Mouse (Mus musculus): Measurements from ENCODE around the gene Fam189a1. TPM values are rescaled to one million over a fixed set of nuclear protein-coding genes. Genes with fewer than 3 reads are reported as not detected.
A peak's percentile ranks its signal among the peaks of the same experiment; 100 is the strongest.

Gene Fam189a1
- polyA plus RNA-seq (2011; ENCODE audit: insufficient read depth, insufficient read length, low read depth, missing spikeins), result 0.17 TPM in 1 of 2 replicates, not detected in the other

- peaks cover 3% of the 10 kb centered on the region for H3K27me3 ChIP-seq (ENCODE audit: control insufficient read depth, insufficient read depth, low read length, poor library complexity, severe bottlenecking)
- H3K27ac ChIP-seq (ENCODE audit: insufficient read depth, low read length), result no peak within 1 kb of the TSS
- H3K9me3 ChIP-seq (replicated peaks; ENCODE audit: control insufficient read depth, insufficient read depth, low read length, poor library complexity, severe bottlenecking), result peaks cover 9% of the 10 kb centered on the region
- H3K4me3 ChIP-seq (ENCODE audit: low read depth, low read length), result peak within 1 kb of the TSS; percentile 79
- no peaks in the 10 kb centered on the region for H3K4me1 ChIP-seq (ENCODE audit: control insufficient read depth, insufficient read depth, low read length)
- TF ChIP-seq POLR2A (IDR thresholded peaks at IDR 0.05; ENCODE audit: insufficient read depth, low read length) (no peak), CTCF (IDR thresholded peaks at IDR 0.05; ENCODE audit: low read depth, low read length) (no peak), EP300 (IDR thresholded peaks at IDR 0.05; ENCODE audit: insufficient read depth, low read depth, low read length) (no peak)
- H3K9ac ChIP-seq (ENCODE audit: low read depth, poor library complexity, severe bottlenecking), result peak within 1 kb of the TSS; percentile 78
- no peaks in the 10 kb centered on the region for H3K36me3 ChIP-seq (ENCODE audit: control insufficient read depth, insufficient read depth, low read length, poor library complexity, severe bottlenecking)
Measured at GRCm38 (mm10) chr7:65156514-65156911, at the start of gene Fam189a1. Gene Fam189a1, minus strand, starts transcription at chr7:65156570.

GRCm38 (mm10) chr7:65206021-65206420 is 49.7 kb upstream of the Fam189a1 start:
- H3K9me3 ChIP-seq (replicated peaks; ENCODE audit: control insufficient read depth, insufficient read depth, low read length, poor library complexity, severe bottlenecking), result peaks cover 4% of the 10 kb centered on the region; the same call in 1 of the 2 replicates
- H3K36me3 ChIP-seq (ENCODE audit: control insufficient read depth, insufficient read depth, low read length, poor library complexity, severe bottlenecking), result no peaks in the 10 kb centered on the region
- H3K27ac ChIP-seq (ENCODE audit: insufficient read depth, low read length), result no peak overlapping the region
- no peaks in the 10 kb centered on the region for H3K4me1 ChIP-seq (ENCODE audit: control insufficient read depth, insufficient read depth, low read length)
- H3K9ac ChIP-seq (ENCODE audit: low read depth, poor library complexity, severe bottlenecking), result no peak overlapping the region
- H3K27me3 ChIP-seq (ENCODE audit: control insufficient read depth, insufficient read depth, low read length, poor library complexity, severe bottlenecking), result no peaks in the 10 kb centered on the region
- H3K4me3 ChIP-seq (ENCODE audit: low read depth, low read length), result no peak overlapping the region
- no peak for TF ChIP-seq CTCF (IDR thresholded peaks at IDR 0.05; ENCODE audit: low read depth, low read length)
- no peak for TF ChIP-seq POLR2A (IDR thresholded peaks at IDR 0.05; ENCODE audit: insufficient read depth, low read length)
- TF ChIP-seq EP300 (IDR thresholded peaks at IDR 0.05; ENCODE audit: insufficient read depth, low read depth, low read length), result no peak

- TF ChIP-seq CTCF (IDR thresholded peaks at IDR 0.05; ENCODE audit: low read depth, low read length) (no peak), EP300 (IDR thresholded peaks at IDR 0.05; ENCODE audit: insufficient read depth, low read depth, low read length) (no peak), POLR2A (IDR thresholded peaks at IDR 0.05; ENCODE audit: insufficient read depth, low read length) (no peak)
- no peaks in the 10 kb centered on the region for H3K36me3 ChIP-seq (ENCODE audit: control insufficient read depth, insufficient read depth, low read length, poor library complexity, severe bottlenecking)
- H3K9me3 ChIP-seq (replicated peaks; ENCODE audit: control insufficient read depth, insufficient read depth, low read length, poor library complexity, severe bottlenecking), result peaks cover 4% of the 10 kb centered on the region; the same call in 1 of the 2 replicates
- no peak overlapping the region for H3K4me3 ChIP-seq (ENCODE audit: low read depth, low read length)
- no peak overlapping the region for H3K9ac ChIP-seq (ENCODE audit: low read depth, poor library complexity, severe bottlenecking)
- H3K27ac ChIP-seq (ENCODE audit: insufficient read depth, low read length), result no peak overlapping the region
- no peaks in the 10 kb centered on the region for H3K27me3 ChIP-seq (ENCODE audit: control insufficient read depth, insufficient read depth, low read length, poor library complexity, severe bottlenecking)
- no peaks in the 10 kb centered on the region for H3K4me1 ChIP-seq (ENCODE audit: control insufficient read depth, insufficient read depth, low read length)
Measured at GRCm38 (mm10) chr7:65202719-65203118, 46.3 kb upstream of the Fam189a1 start.

- TF ChIP-seq CTCF (IDR thresholded peaks at IDR 0.05; ENCODE audit: low read depth, low read length), result no peak
- TF ChIP-seq EP300 (IDR thresholded peaks at IDR 0.05; ENCODE audit: insufficient read depth, low read depth, low read length), result no peak
- TF ChIP-seq POLR2A (IDR thresholded peaks at IDR 0.05; ENCODE audit: insufficient read depth, low read length), result no peak
- Histone ChIP-seq H3K9ac (ENCODE audit: low read depth, poor library complexity, severe bottlenecking) (no peak overlapping the region), H3K4me3 (ENCODE audit: low read depth, low read length) (no peak overlapping the region), H3K4me1 (ENCODE audit: control insufficient read depth, insufficient read depth, low read length) (no peaks in the 10 kb centered on the region), H3K27me3 (ENCODE audit: control insufficient read depth, insufficient read depth, low read length, poor library complexity, severe bottlenecking) (no peaks in the 10 kb centered on the region), H3K36me3 (ENCODE audit: control insufficient read depth, insufficient read depth, low read length, poor library complexity, severe bottlenecking) (no peaks in the 10 kb centered on the region), H3K27ac (ENCODE audit: insufficient read depth, low read length) (no peak overlapping the region), H3K9me3 (replicated peaks; ENCODE audit: control insufficient read depth, insufficient read depth, low read length, poor library complexity, severe bottlenecking) (no peaks in the 10 kb centered on the region)
Measured at GRCm38 (mm10) chr7:65180694-65181093, 24.3 kb upstream of the Fam189a1 start.

- no peaks in the 10 kb centered on the region for H3K4me1 ChIP-seq (ENCODE audit: control insufficient read depth, insufficient read depth, low read length)
- no peaks in the 10 kb centered on the region; the same call in 1 of the 2 replicates for H3K27me3 ChIP-seq (ENCODE audit: control insufficient read depth, insufficient read depth, low read length, poor library complexity, severe bottlenecking)
- no peak overlapping the region for H3K4me3 ChIP-seq (ENCODE audit: low read depth, low read length)
- no peaks in the 10 kb centered on the region for H3K9me3 ChIP-seq (replicated peaks; ENCODE audit: control insufficient read depth, insufficient read depth, low read length, poor library complexity, severe bottlenecking)
- no peak overlapping the region for H3K9ac ChIP-seq (ENCODE audit: low read depth, poor library complexity, severe bottlenecking)
- no peak for TF ChIP-seq EP300 (IDR thresholded peaks at IDR 0.05; ENCODE audit: insufficient read depth, low read depth, low read length)
- no peak for TF ChIP-seq CTCF (IDR thresholded peaks at IDR 0.05; ENCODE audit: low read depth, low read length)
- TF ChIP-seq POLR2A (IDR thresholded peaks at IDR 0.05; ENCODE audit: insufficient read depth, low read length), result no peak
- H3K27ac ChIP-seq (ENCODE audit: insufficient read depth, low read length), result no peak overlapping the region
- no peaks in the 10 kb centered on the region for H3K36me3 ChIP-seq (ENCODE audit: control insufficient read depth, insufficient read depth, low read length, poor library complexity, severe bottlenecking)
Measured at GRCm38 (mm10) chr7:65170762-65171161, 14.4 kb upstream of the Fam189a1 start.

All from ES-Bruce4 (cell line).